Mouse (Mus musculus) forebrain, embryonic 16.5 days (tissue): ENCODE results near the gene Gm17349. TPM values are rescaled to one million over a fixed set of nuclear protein-coding genes. Genes with fewer than 3 reads are reported as not detected.

Experiments used
- ATAC-seq: fragments of 200-750 bp; cut with Nextera tagmentation; 2 replicates; pipeline ENCODE4 v1.8.0; 2017; ENCODE audit warnings: mild to moderate bottlenecking, moderate library complexity
- H3K27ac ChIP-seq: fragments of 300-500 bp; sonication (generic); 2 replicates; pipeline ENCODE4 v1.5.1; 2014; ENCODE audit warnings: low read length, control low read depth
- H3K27me3 ChIP-seq: fragments of 300-500 bp; sonication (generic); replicated peaks from 2 replicates; pipeline ENCODE4 v1.6.1; 2014; ENCODE audit warnings: low read length; ENCODE audit not compliant: control insufficient read depth, insufficient read depth
- H3K36me3 ChIP-seq: fragments of 300-500 bp; sonication (generic); 2 replicates; pipeline ENCODE4 v1.6.1; 2014; ENCODE audit not compliant: control insufficient read depth, insufficient read depth
- H3K4me1 ChIP-seq: fragments of 300-500 bp; sonication (generic); replicated peaks from 2 replicates; pipeline ENCODE4 v1.6.1; 2014; ENCODE audit warnings: low read length; ENCODE audit not compliant: control insufficient read depth, insufficient read depth
- H3K4me2 ChIP-seq: fragments of 300-500 bp; sonication (generic); 2 replicates; pipeline ENCODE4 v1.6.1; 2014; ENCODE audit warnings: mild to moderate bottlenecking, low read length, control low read depth
- H3K4me3 ChIP-seq: fragments of 300-500 bp; sonication (generic); replicated peaks from 2 replicates; pipeline ENCODE4 v1.5.1; 2014; ENCODE audit warnings: mild to moderate bottlenecking, low read length, control low read depth
- H3K9ac ChIP-seq: fragments of 300-500 bp; sonication (generic); replicated peaks from 2 replicates; pipeline ENCODE4 v1.6.1; 2014; ENCODE audit warnings: low read depth, low read length, control low read depth
- H3K9me3 ChIP-seq: fragments of 300-500 bp; sonication (generic); 2 replicates; pipeline ENCODE4 v1.6.1; 2016; ENCODE audit warnings: low read length; ENCODE audit not compliant: control insufficient read depth
- WGBS: fragments of 180-500 bp; shearing (Covaris S2); extraction: QIAGEN DNeasy Blood & Tissue Kit; methylation state at CpG from one replicate; pipeline ENCODE4 v1.1.7; 2014; 5-methylcytosine and 5-hydroxymethylcytosine counted together
- polyA plus RNA-seq: library from polyadenylated mRNA; unstranded; fragments of >200 nt; fragmentation: Nextera tagmentation; extraction: Ambion mirVana; gene quantifications from 2 replicates; pipeline ENCODE4 v1.2.1, GENCODE M21; 2015

Gm17349 gene
- polyA plus RNA-seq, 1 experiment from 2014 or later, result not detected

DNA sequence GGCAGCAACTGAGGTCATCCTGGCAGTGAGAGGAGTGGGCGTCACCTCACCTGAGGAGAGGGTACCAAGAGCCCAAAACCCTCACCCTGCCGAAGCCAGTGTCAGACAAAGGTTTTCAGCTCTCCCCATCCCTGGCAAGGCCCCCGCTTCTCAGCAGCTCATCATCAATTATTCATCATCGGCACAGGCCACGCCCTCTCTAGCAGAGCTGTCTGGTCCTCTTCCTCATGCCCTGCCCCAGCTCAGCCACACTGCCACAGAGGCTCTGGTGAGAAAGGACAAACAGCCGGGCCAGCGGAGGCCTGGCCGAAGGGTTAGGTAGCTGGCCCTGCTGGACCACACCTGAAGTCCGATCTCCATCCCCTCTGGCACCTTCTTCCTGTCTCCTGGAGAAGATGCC lies 13.3 kb downstream of the Gm17349 start:
- no peak overlapping the region for H3K4me2 ChIP-seq
- peak overlapping the region; percentile 36; the same call in 1 of the 2 replicates for H3K9ac ChIP-seq
- peak; percentile 29; the same call in 1 of the 2 replicates for ATAC-seq

DNA sequence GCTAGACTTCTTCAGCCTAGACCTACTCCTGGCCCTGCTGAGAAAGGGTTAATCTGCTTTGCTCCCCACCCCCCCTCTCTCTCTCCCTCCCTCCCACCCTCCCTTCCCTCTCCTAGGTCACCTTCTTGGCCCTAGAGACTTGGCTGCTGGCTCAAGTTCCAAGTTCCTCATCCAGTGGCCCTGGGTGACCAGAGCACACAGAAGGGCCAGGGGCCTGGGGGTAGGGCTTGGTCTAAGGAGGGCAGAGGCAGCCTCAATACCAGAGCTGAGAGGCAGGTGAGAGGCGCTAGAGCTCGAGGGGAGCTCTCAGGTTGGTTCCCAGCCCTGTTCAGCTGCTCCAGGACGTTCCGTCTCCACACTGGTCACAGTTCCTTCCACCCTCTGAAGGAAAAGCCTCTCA lies 14.4 kb downstream of the Gm17349 start:
- no peak overlapping the region for H3K27ac ChIP-seq
- H3K9ac ChIP-seq, result no peak overlapping the region
- no peaks in the 10 kb centered on the region for H3K27me3 ChIP-seq
- H3K4me2 ChIP-seq, result no peak overlapping the region
- H3K9me3 ChIP-seq, result no peaks in the 10 kb centered on the region
- H3K4me1 ChIP-seq, result peaks cover 19% of the 10 kb centered on the region
- ATAC-seq, result no peak
- H3K4me3 ChIP-seq, result no peak overlapping the region
- WGBS, result 14% methylated on average over 4 of the region's 4 CpGs
- H3K36me3 ChIP-seq, result no peaks in the 10 kb centered on the region

More for the DNA sequence above, 13.3 kb downstream of the Gm17349 start:
- peaks cover 2% of the 10 kb centered on the region for H3K36me3 ChIP-seq
- no peaks in the 10 kb centered on the region for H3K9me3 ChIP-seq
- 59% methylated on average over 9 of the region's 9 CpGs for WGBS
- no peak overlapping the region for H3K27ac ChIP-seq
- no peak overlapping the region for H3K4me3 ChIP-seq
- H3K4me1 ChIP-seq, result peaks cover 19% of the 10 kb centered on the region
- peaks cover 4% of the 10 kb centered on the region for H3K27me3 ChIP-seq

DNA sequence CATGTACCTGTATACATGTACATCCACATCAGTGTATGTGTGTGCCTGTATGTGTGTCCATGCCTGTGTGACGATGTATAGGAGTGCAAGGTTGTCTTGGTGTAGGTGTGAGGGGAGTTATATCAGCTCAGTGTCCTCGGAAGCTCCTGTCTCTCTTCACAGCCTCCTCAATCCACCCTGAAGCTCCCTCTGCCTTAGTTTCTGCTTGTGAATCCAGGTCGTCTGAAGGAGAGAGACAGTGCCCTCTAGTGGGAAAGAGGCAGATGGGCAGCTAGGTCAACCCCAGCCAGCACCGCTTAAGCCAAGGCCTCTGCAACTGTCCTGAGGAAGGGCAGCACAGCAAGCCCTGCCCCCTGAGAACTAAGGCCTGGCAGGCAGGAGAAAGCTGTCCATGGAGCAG lies 16.6 kb downstream of the Gm17349 start:
- Histone ChIP-seq H3K9ac (0 out of 2 replicates have a peak overlapping the region, but pooled peaks have one; percentile 17), H3K4me1 (peaks cover 19% of the 10 kb centered on the region), H3K4me2 (no peak overlapping the region), H3K9me3 (no peaks in the 10 kb centered on the region), H3K36me3 (no peaks in the 10 kb centered on the region), H3K27ac (no peak overlapping the region), H3K4me3 (no peak overlapping the region), H3K27me3 (no peaks in the 10 kb centered on the region)
- WGBS, result 4% methylated on average over 4 of the region's 4 CpGs
- peak; percentile 54 for ATAC-seq

DNA sequence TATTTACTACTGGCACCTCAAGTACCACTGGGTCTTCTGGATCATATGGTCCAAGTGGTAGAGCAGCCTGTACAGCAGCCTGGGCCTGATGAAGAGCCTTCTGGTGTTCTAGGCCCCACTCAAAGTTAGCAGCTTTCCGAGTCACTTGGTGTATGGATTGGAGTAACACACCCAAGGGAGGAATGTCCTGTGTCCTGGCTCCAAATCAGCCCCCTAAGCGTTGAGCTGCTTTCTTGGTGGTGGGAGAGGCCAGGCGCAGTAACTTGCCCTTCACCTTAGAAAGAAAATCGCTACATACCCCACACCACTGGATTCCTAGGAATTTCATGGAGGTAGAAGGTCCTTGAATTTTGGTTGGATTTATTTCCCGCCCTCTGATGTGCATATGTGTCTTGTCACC lies 21.1 kb downstream of the Gm17349 start:
- H3K9ac ChIP-seq, result no peak overlapping the region
- no peak overlapping the region for H3K4me2 ChIP-seq
- no peaks in the 10 kb centered on the region for H3K36me3 ChIP-seq
- H3K9me3 ChIP-seq, result no peaks in the 10 kb centered on the region
- 96% methylated on average over 5 of the region's 5 CpGs for WGBS
- ATAC-seq, result no peak
- H3K27ac ChIP-seq, result no peak overlapping the region
- H3K4me3 ChIP-seq, result no peak overlapping the region
- H3K27me3 ChIP-seq, result no peaks in the 10 kb centered on the region
- H3K4me1 ChIP-seq, result 0 out of 2 replicates have a peak, but pooled peaks cover 4% of the 10 kb centered on the region

DNA sequence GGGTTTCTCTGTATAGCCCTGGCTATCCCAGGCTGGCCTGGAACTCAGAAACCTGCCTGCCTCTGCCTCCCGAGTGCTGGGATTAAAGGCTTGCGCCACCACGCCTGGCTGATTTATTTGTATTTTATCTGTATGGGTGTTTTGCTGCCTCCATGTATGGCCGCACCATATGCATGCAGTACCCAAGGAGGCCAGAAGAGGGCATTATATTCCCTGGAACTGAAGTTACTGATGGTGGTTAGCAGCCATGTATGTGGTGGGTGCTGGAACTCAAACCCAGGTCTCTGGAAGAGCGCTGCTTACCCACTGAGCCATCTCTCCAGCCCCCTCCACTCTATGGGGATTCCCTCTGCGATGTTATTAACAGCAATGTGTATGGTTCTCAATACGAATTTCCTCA lies 22.4 kb downstream of the Gm17349 start:
- Histone ChIP-seq H3K27me3 (no peaks in the 10 kb centered on the region), H3K9me3 (no peaks in the 10 kb centered on the region), H3K4me1 (no peaks in the 10 kb centered on the region), H3K4me2 (no peak overlapping the region), H3K9ac (no peak overlapping the region), H3K4me3 (no peak overlapping the region), H3K36me3 (no peaks in the 10 kb centered on the region), H3K27ac (no peak overlapping the region)
- no peak for ATAC-seq
- WGBS, result 94% methylated on average over 7 of the region's 7 CpGs

DNA sequence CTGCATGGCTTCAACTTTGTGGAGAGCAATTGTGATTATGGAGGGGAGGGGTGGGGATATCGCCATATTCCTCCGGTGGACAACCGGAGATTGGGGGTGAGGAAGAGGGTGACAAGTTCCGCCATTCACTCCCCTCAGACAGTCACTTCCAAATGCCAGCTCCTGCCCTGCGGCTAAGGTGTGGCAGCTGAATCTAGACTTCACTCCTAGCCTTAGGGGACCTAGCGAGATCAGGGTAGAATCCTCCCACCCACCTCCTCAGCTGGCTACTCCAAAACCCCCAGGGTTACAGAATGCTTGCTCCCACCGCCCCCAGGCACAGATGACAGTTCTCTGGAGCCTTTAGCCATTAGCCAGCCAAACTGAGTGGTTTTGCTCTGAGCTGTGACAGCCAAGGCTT lies 26.3 kb downstream of the Gm17349 start:
- H3K36me3 ChIP-seq, result no peaks in the 10 kb centered on the region
- H3K9ac ChIP-seq, result no peak overlapping the region
- no peak overlapping the region for H3K4me2 ChIP-seq
- no peaks in the 10 kb centered on the region for H3K9me3 ChIP-seq
- H3K4me3 ChIP-seq, result no peak overlapping the region
- ATAC-seq, result no peak
- H3K4me1 ChIP-seq, result peaks cover 22% of the 10 kb centered on the region
- WGBS, result 70% methylated on average over 7 of the region's 7 CpGs
- H3K27ac ChIP-seq, result no peak overlapping the region
- no peaks in the 10 kb centered on the region for H3K27me3 ChIP-seq

DNA sequence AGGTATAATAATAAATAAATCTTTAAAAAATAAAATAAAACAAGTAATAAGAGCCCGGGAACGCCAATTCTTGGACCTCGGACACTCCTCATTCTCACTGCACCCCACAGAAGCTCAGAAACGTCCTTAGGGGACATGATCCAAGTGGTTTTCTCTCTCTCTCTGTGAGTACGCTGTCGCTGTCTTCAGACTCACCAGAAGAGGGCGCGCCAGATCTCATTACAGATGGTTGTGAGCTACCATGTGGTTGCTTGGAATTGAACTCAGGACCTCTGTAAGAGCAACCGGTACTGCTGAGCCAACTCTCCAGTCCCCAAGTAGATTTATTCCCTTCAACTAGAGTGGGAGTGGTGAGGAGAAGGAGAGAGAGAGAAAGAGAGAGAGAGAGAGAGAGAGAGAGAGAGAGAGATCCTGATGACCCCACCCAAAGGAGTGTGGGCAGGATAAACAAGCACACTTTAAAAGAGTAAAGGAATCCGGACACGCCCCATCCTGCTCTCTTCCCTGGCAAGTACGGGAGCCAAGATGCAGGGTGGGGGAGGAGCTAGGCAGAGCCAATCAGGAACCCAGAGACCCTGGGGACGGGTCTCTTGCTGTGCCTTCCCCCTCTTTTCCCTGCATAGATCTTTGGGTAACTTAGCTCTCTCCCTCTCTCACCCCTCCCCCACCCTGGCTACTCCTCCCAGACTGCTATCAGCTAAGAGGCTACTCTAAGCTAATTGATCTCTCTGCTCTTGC lies 27.1 kb downstream of the Gm17349 start:
- H3K4me3 ChIP-seq, result no peak overlapping the region
- no peak overlapping the region for H3K4me2 ChIP-seq
- H3K27ac ChIP-seq, result no peak overlapping the region
- no peaks in the 10 kb centered on the region for H3K27me3 ChIP-seq
- H3K4me1 ChIP-seq, result peaks cover 23% of the 10 kb centered on the region
- no peak for ATAC-seq
- no peaks in the 10 kb centered on the region for H3K36me3 ChIP-seq
- no peak overlapping the region for H3K9ac ChIP-seq
- 18% methylated on average over 13 of the region's 13 CpGs for WGBS
- no peaks in the 10 kb centered on the region for H3K9me3 ChIP-seq

DNA sequence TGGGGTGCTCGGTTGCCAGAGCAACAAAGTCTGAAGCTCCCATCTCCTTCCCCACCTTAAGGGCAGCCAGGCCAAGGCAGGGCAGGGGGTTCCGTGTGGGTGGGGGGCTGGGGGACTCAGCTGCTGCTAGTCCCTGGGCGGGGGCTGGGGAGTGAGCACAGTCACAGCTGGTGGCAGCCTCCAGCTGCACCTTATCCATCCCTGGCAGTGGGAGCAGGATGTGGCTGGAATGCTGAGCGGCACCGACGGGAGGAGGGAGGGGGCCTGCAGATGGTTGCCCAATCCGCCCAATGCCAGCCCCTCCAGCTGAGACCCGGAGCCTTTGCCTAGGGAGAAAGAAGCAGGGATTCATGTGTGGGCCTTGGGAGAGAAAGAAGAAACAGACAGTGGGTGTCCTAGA lies 28.2 kb downstream of the Gm17349 start:
- Histone ChIP-seq H3K4me1 (peaks cover 29% of the 10 kb centered on the region), H3K27ac (peak overlapping the region; percentile 6), H3K4me3 (no peak overlapping the region), H3K4me2 (0 out of 2 replicates have a peak overlapping the region, but pooled peaks have one; percentile 7), H3K9me3 (no peaks in the 10 kb centered on the region), H3K36me3 (no peaks in the 10 kb centered on the region), H3K27me3 (no peaks in the 10 kb centered on the region), H3K9ac (0 out of 2 replicates have a peak overlapping the region, but pooled peaks have one; percentile 15)
- 23% methylated on average over 8 of the region's 8 CpGs for WGBS
- ATAC-seq, result peak; percentile 81

DNA sequence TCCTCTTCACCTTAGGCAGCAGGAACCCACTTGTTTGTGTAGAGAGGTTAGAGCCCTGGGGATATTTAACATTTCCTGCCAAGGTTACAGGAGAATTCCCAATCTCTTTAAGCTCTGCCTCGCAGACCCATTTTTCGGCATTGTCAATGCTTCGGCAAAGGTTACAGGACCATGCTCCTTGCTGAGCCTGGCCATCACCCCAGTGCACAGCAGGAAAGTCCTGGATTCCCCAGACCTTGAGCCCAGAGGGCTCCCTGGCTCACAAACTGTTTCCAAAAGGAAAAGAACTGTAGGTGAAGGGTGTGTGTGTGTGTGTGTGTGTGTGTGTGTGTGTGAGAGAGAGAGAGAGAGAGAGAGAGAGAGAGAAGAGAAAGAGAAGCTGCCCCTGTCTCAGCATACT lies 30.4 kb downstream of the Gm17349 start:
- no peak overlapping the region for H3K4me3 ChIP-seq
- no peak overlapping the region for H3K4me2 ChIP-seq
- ATAC-seq, result no peak

More for the DNA sequence above, 30.4 kb downstream of the Gm17349 start:
- Histone ChIP-seq H3K36me3 (no peaks in the 10 kb centered on the region), H3K4me1 (peaks cover 40% of the 10 kb centered on the region), H3K9ac (no peak overlapping the region), H3K9me3 (no peaks in the 10 kb centered on the region), H3K27ac (no peak overlapping the region), H3K27me3 (no peaks in the 10 kb centered on the region)
- 79% methylated on average over 3 of the region's 3 CpGs for WGBS
